Mouse (Mus musculus): ENCODE data around the gene Mef2a.
A peak's percentile ranks its signal among the peaks of the same experiment; 100 is the strongest.

Mef2a gene

GRCm38 (mm10) chr7:67372729-67373583, at the start of gene Mef2a:
TSS of gene Mef2a (minus strand) at chr7:67372858.
- peak; percentile 96 for DNase-seq

GRCm38 (mm10) chr7:67421476-67422186, 49.0 kb upstream of the Mef2a start:
- no peak for DNase-seq

- DNase-seq: no peak
Observed at GRCm38 (mm10) chr7:67421088-67421475, 48.4 kb upstream of the Mef2a start.

GRCm38 (mm10) chr7:67419591-67420314, 47.1 kb upstream of the Mef2a start:
- no peak for DNase-seq

- DNase-seq: no peak
Observed at GRCm38 (mm10) chr7:67418122-67418521, 45.5 kb upstream of the Mef2a start.

- DNase-seq: peak; percentile 25
Observed at GRCm38 (mm10) chr7:67414766-67415165, 42.1 kb upstream of the Mef2a start.

- peak; percentile 51 for DNase-seq
Observed at GRCm38 (mm10) chr7:67412686-67413085, 40.0 kb upstream of the Mef2a start.

- DNase-seq: no peak
Observed at GRCm38 (mm10) chr7:67407019-67407418, 34.4 kb upstream of the Mef2a start.

GRCm38 (mm10) chr7:67404176-67404575, 31.5 kb upstream of the Mef2a start:
- DNase-seq: no peak

- DNase-seq: no peak
Observed at GRCm38 (mm10) chr7:67402353-67402752, 29.7 kb upstream of the Mef2a start.

- DNase-seq: no peak
Observed at GRCm38 (mm10) chr7:67401379-67401778, 28.7 kb upstream of the Mef2a start.

- no peak for DNase-seq
Observed at GRCm38 (mm10) chr7:67390760-67391159, 18.1 kb upstream of the Mef2a start.

- no peak for DNase-seq
Observed at GRCm38 (mm10) chr7:67390095-67390494, 17.4 kb upstream of the Mef2a start.

- no peak for DNase-seq
Observed at GRCm38 (mm10) chr7:67384942-67385872, 12.5 kb upstream of the Mef2a start.

GRCm38 (mm10) chr7:67380174-67381129, 7.8 kb upstream of the Mef2a start:
- no peak for DNase-seq

- DNase-seq: no peak
Observed at GRCm38 (mm10) chr7:67376796-67377195, 4.1 kb upstream of the Mef2a start.

- DNase-seq: no peak
Observed at GRCm38 (mm10) chr7:67373975-67374374, 1.3 kb upstream of the Mef2a start.

GRCm38 (mm10) chr7:67373584-67373960, 914 bp upstream of the Mef2a start:
- DNase-seq: no peak

- peak; percentile 20 for DNase-seq
Observed at GRCm38 (mm10) chr7:67371891-67372672, 576 bp downstream of the Mef2a start.

- DNase-seq: no peak
Observed at GRCm38 (mm10) chr7:67371351-67371890, 1.2 kb downstream of the Mef2a start.
